Mouse (Mus musculus) lung, embryonic 16.5 days (tissue): ENCODE data around the gene Ebf1. TPM values are rescaled to one million over a fixed set of nuclear protein-coding genes. Genes with fewer than 3 reads are reported as not detected.

Source experiments
- ATAC-seq: fragments of 200-750 bp; cut with Nextera tagmentation; 2 replicates; pipeline ENCODE4 v1.8.0; 2017; ENCODE audit warnings: low read depth, mild to moderate bottlenecking, moderate library complexity
- H3K27ac ChIP-seq: fragments of 300-500 bp; sonication (generic); 2 replicates; pipeline ENCODE4 v1.5.1; 2014; ENCODE audit warnings: mild to moderate bottlenecking, control low read depth, low read length
- H3K27me3 ChIP-seq: fragments of 300-500 bp; sonication (generic); 2 replicates; pipeline ENCODE4 v1.6.1; 2014; ENCODE audit warnings: low read depth, low read length, mixed read lengths; ENCODE audit not compliant: control insufficient read depth, insufficient read depth
- H3K36me3 ChIP-seq: fragments of 300-500 bp; sonication (generic); 2 replicates; pipeline ENCODE4 v1.6.1; 2014; ENCODE audit warnings: low read length; ENCODE audit not compliant: control insufficient read depth, insufficient read depth
- H3K4me1 ChIP-seq: fragments of 300-500 bp; sonication (generic); replicated peaks from 2 replicates; pipeline ENCODE4 v1.6.1; 2014; ENCODE audit warnings: low read length, mixed read lengths; ENCODE audit not compliant: control insufficient read depth, insufficient read depth
- H3K4me2 ChIP-seq: fragments of 300-500 bp; sonication (generic); 2 replicates; pipeline ENCODE4 v1.6.1; 2014; ENCODE audit warnings: low read depth, low read length, control low read depth
- H3K4me3 ChIP-seq: fragments of 300-500 bp; sonication (generic); 2 replicates; pipeline ENCODE4 v1.5.1; 2014; ENCODE audit warnings: mild to moderate bottlenecking, low read length, control low read depth
- H3K9ac ChIP-seq: fragments of 300-500 bp; sonication (generic); 2 replicates; pipeline ENCODE4 v1.6.1; 2014; ENCODE audit warnings: low read length, control low read depth
- H3K9me3 ChIP-seq: fragments of 300-500 bp; sonication (generic); 2 replicates; pipeline ENCODE4 v1.6.1; 2016; ENCODE audit warnings: low read length; ENCODE audit not compliant: control insufficient read depth
- WGBS: fragments of 180-500 bp; shearing (Covaris S2); extraction: QIAGEN DNeasy Blood & Tissue Kit; methylation state at CpG from one replicate; pipeline ENCODE4 v1.1.7; 2014; 5-methylcytosine and 5-hydroxymethylcytosine counted together
- polyA plus RNA-seq: library from polyadenylated mRNA; unstranded; fragments of >200 nt; fragmentation: Nextera tagmentation; extraction: Ambion mirVana; gene quantifications from 2 replicates; pipeline ENCODE4 v1.2.1, GENCODE M21; 2015

Gene Ebf1
- polyA plus RNA-seq, 1 experiment from 2014 or later = 12.8 TPM

DNA sequence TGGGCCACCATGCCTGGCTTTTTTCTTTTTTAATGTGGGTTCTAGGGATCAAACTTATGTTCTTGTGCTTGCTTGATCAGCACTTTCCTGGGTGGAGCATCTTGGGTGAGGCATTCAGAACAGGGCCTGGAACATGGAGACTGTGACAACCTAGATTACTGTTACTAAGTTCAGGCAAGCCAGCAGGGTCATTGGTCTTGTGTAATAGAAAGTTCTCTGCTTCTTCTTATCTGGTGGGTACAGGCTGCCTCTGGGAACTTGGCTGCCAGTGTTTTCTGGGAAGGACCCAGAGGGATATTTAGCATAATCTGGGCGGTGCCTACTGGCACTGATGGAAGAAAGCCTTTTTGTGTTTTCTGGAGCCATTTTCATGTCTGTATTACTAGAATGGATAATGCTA is 170.9 kb downstream of the Ebf1 start:
- Histone ChIP-seq H3K4me3 (no peak overlapping the region), H3K27ac (no peak overlapping the region), H3K9ac (no peak overlapping the region), H3K36me3 (no peaks in the 10 kb centered on the region), H3K27me3 (no peaks in the 10 kb centered on the region), H3K4me2 (no peak overlapping the region), H3K4me1 (0 out of 2 replicates have a peak, but pooled peaks cover 2% of the 10 kb centered on the region), H3K9me3 (no peaks in the 10 kb centered on the region)
- 81% methylated on average over 1 of the region's 1 CpGs for WGBS
- ATAC-seq = no peak

DNA sequence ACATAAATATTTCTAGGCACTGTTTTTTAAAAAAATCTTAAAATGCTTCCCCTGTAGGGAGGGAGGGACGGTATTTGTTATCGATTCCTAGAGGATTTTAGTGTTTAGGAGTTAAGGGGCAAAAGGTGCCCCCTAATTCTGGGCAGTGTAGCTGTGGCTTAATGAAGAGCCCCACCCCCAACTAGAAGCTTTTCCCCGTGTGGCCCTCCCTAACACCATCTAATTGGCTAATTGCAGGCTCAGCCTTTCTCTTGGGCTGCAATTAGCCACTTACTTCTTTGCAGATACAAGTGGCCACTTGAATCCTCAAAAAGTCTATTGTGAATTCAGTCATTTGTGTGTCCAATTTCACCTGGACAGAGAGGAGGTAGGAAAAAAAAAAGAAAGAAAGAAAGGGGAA is 175.7 kb downstream of the Ebf1 start:
- no peak overlapping the region for H3K4me2 ChIP-seq
- no peak overlapping the region for H3K9ac ChIP-seq
- no peak overlapping the region for H3K27ac ChIP-seq
- no peak for ATAC-seq
- 23% methylated on average over 3 of the region's 3 CpGs for WGBS
- no peaks in the 10 kb centered on the region for H3K9me3 ChIP-seq
- H3K36me3 ChIP-seq = no peaks in the 10 kb centered on the region
- H3K4me1 ChIP-seq = 0 out of 2 replicates have a peak, but pooled peaks cover 2% of the 10 kb centered on the region
- H3K27me3 ChIP-seq = no peaks in the 10 kb centered on the region
- H3K4me3 ChIP-seq = no peak overlapping the region

DNA sequence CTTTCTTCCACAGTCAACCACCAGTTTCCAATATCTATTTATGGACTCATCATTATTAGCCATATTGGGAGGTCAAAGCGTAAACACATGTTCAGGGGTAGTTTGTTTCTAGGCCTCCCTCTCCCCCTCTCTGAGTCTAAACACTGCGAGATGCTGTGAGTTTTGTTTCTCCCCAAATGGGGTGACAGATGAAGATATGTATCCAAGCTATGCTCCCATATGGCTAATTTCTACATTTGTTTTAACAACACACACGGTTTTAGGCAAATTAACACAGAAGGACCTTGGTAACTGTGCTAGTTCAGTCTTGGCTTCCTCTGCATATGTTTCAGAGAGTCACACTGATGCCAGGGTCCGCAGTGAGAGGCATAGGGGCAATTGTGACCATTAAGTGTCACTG is 177.8 kb downstream of the Ebf1 start:
- Histone ChIP-seq H3K9ac (no peak overlapping the region), H3K4me1 (0 out of 2 replicates have a peak, but pooled peaks cover 2% of the 10 kb centered on the region), H3K27me3 (no peaks in the 10 kb centered on the region), H3K4me2 (no peak overlapping the region), H3K4me3 (no peak overlapping the region), H3K27ac (no peak overlapping the region), H3K9me3 (no peaks in the 10 kb centered on the region), H3K36me3 (no peaks in the 10 kb centered on the region)
- 74% methylated on average over 4 of the region's 4 CpGs for WGBS
- no peak for ATAC-seq

DNA sequence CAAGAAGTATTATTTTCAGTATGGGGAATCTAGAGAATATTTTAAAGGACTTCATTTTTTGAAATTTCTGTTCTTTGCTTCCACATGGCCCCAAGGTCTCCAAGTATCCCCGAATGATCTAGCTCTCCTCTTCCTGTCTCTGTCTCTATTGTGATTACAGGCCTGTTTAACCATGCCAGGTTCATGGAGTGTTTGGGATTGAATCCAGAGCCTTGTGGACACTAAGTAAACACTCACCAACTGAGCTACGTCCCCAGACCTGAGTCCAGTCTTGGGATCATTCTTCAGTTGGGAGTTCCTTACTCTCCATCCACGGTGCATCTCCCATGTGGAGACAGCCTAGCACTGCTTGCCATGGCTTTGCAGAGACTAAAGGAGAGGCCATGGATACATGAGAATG is 178.7 kb downstream of the Ebf1 start:
- 43% methylated on average over 3 of the region's 3 CpGs for WGBS
- H3K9me3 ChIP-seq = no peaks in the 10 kb centered on the region
- no peak overlapping the region for H3K4me2 ChIP-seq
- no peak overlapping the region for H3K9ac ChIP-seq
- no peaks in the 10 kb centered on the region for H3K27me3 ChIP-seq
- no peak overlapping the region for H3K4me3 ChIP-seq
- H3K27ac ChIP-seq = no peak overlapping the region
- ATAC-seq = no peak
- H3K36me3 ChIP-seq = no peaks in the 10 kb centered on the region
- H3K4me1 ChIP-seq = 0 out of 2 replicates have a peak, but pooled peaks cover 2% of the 10 kb centered on the region

DNA sequence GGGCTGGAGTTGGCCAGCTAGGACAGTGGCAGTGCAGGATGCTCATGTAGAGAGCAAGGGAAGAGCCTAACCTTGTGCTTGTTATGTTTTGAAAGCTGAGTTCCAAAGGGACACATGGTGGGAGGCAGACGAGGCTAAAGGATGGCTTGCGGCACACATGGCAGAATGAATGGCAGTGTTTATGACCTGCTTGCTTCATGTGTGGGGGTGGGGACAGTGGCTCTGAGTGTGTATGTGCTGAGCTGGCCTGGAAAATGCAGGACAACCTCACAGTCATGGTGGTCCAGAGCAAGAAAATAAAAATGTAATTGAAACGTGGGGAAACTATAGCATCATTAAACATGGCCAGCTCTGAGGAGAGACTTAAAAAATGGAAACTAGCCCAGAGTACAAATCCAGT is 181.2 kb downstream of the Ebf1 start:
- H3K9me3 ChIP-seq = no peaks in the 10 kb centered on the region
- WGBS = 55% methylated on average over 3 of the region's 3 CpGs
- H3K36me3 ChIP-seq = no peaks in the 10 kb centered on the region
- no peaks in the 10 kb centered on the region for H3K4me1 ChIP-seq
- no peak overlapping the region for H3K27ac ChIP-seq
- H3K9ac ChIP-seq = no peak overlapping the region
- ATAC-seq = no peak
- H3K27me3 ChIP-seq = no peaks in the 10 kb centered on the region
- H3K4me2 ChIP-seq = no peak overlapping the region
- H3K4me3 ChIP-seq = no peak overlapping the region

DNA sequence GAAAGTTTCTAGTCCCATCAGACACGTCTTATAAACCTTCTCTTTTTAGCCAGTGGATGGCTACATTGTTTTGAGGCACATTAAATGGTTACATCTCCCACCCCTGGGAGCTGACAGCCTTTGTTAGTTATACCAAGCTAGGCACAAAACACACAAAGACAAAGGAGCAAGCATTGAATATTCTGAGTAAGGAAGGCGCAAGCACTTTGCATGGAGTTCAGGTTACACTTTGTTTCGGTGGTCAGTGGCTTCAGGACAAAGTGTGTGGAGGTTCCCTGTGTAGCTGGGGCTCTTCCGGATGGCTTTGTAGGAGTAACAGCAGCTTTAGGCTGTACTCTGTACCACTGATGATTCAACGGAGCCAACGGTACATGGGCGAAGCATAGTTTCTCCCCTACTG is 186.9 kb downstream of the Ebf1 start:
- ATAC-seq = no peak
- no peak overlapping the region for H3K9ac ChIP-seq
- H3K36me3 ChIP-seq = no peaks in the 10 kb centered on the region
- no peak overlapping the region for H3K27ac ChIP-seq
- H3K4me2 ChIP-seq = no peak overlapping the region
- WGBS = 92% methylated on average over 7 of the region's 7 CpGs
- H3K4me3 ChIP-seq = no peak overlapping the region
- no peaks in the 10 kb centered on the region for H3K4me1 ChIP-seq
- no peaks in the 10 kb centered on the region for H3K27me3 ChIP-seq
- H3K9me3 ChIP-seq = no peaks in the 10 kb centered on the region

DNA sequence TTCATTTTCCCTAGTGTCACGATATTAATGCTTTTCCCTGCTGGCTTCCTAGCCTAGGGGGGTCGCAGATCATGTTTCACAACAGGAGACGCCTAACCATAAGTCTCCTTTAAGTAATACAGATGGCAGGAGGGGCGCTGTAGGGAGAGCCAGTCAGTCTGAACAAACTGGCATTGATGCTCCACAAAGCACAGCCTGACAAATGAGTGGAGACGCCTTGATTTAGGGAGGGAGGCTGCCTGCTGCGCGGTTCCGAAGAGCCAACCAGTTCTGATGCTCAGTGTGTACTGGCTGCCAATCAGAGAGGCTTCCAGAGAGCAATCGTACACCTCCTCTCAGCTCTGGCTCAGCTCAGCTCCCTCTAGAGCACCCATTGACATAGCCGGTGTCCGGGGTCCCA is 189.5 kb downstream of the Ebf1 start:
- Histone ChIP-seq H3K27me3 (no peaks in the 10 kb centered on the region), H3K4me2 (no peak overlapping the region), H3K36me3 (no peaks in the 10 kb centered on the region), H3K9ac (no peak overlapping the region), H3K27ac (no peak overlapping the region), H3K9me3 (no peaks in the 10 kb centered on the region), H3K4me1 (no peaks in the 10 kb centered on the region), H3K4me3 (no peak overlapping the region)
- WGBS = 23% methylated on average over 11 of the region's 11 CpGs
- ATAC-seq = no peak

DNA sequence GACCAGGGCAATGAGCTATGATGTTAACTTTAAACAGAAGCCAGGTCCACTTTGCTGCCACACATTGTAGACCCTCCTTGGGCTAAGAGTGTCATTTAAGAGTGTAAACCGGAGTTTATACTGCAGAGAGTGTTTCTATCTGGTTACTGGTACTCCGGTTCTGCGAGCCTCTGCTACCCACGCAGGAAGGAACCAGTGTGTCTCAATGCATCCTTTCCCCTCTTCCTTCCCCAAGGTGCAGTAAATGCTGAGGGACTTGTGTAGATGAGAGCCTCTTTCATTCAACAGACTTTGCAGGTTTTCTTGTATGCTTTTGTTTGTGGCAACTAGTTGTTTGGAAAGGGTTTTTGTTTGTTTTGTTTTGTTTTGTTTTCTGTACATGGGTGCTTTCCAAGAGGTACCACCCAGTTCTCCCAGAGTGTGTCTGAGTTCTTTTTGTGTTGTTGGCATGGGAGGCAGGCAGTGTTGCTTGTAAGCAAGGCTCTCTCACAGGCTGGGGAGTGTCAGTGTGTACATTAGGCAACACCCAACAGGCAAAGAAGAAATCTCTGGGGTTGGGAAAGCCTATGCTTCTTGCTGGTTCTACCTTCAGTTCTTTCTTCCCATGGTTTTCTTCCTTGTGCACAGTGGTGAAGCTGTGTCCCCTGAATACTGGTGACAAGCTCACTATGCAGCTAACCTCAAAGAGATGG is 191.9 kb downstream of the Ebf1 start:
- Histone ChIP-seq H3K36me3 (no peaks in the 10 kb centered on the region), H3K27ac (no peak overlapping the region), H3K4me1 (no peaks in the 10 kb centered on the region), H3K9me3 (no peaks in the 10 kb centered on the region), H3K4me2 (no peak overlapping the region), H3K9ac (no peak overlapping the region), H3K27me3 (no peaks in the 10 kb centered on the region), H3K4me3 (no peak overlapping the region)
- no peak for ATAC-seq
- 74% methylated on average over 4 of the region's 4 CpGs for WGBS

DNA sequence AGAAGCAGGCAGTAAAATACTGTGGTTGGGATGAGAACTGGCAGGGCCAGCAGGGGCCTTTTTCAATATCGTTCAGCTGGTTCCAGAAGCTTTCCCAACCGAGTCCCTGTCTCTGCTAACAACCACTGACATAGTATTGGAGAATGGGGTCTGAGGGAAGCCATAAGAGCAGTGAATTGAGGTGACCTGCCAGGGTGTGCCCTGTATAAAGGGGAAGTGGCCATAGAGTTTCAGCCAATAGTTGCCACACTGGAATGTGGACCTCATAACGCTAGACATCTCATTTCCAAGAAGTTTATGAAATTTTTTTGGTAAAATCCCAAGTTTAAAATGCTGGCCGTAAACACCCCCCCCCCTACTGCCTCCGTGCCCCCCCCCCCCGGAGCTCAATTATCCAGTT is 193.9 kb downstream of the Ebf1 start:
- Histone ChIP-seq H3K27ac (no peak overlapping the region), H3K4me3 (no peak overlapping the region), H3K4me1 (no peaks in the 10 kb centered on the region), H3K36me3 (no peaks in the 10 kb centered on the region), H3K9ac (no peak overlapping the region), H3K9me3 (no peaks in the 10 kb centered on the region), H3K27me3 (no peaks in the 10 kb centered on the region), H3K4me2 (no peak overlapping the region)
- 48% methylated on average over 6 of the region's 6 CpGs for WGBS
- no peak for ATAC-seq
